ENCODE assay signal across 8 mouse cellular contexts in the genomic region with DNA sequence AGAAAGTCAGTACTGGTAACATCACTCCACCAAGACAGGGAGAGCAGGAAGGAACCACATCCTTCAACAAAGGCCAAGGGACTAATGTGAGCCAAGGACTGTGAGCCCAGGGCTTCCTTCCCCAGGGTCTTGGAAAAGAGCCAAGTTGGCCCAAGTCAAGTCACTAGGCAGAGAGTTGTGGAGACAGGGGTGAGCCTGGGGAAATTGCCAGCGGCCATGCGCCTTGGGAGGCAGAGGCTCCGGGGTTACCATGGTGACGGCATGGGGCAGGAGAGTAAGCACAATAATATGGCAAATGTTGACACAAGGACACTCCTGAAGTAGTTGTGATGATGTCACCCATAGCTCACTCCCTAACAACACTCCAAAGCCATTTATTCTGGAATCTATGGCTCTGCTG. TPM values are rescaled to one million over a fixed set of nuclear protein-coding genes. Genes with fewer than 3 reads are reported as not detected.
A peak's percentile ranks its signal among the peaks of the same experiment; 100 is the strongest.
DNase-seq lines count a peak whose midpoint lies in the region; ATAC-seq lines count a peak whose summit lies in the region.

No protein-coding gene starts in this region.

- no peak overlapping the region for H3K4me2 ChIP-seq in hindbrain, embryonic 14.5 days (replicated peaks)
- H3K4me2 ChIP-seq in neural tube, embryonic 15.5 days = no peak overlapping the region

- H3K27me3 ChIP-seq in hindbrain, embryonic 14.5 days (ENCODE audit: control insufficient read depth, insufficient read depth, low read length) = no peaks in the 10 kb centered on the region
- H3K27me3 ChIP-seq in neural tube, embryonic 15.5 days (replicated peaks) = no peaks in the 10 kb centered on the region

- no peaks in the 10 kb centered on the region for H3K9me3 ChIP-seq in hindbrain, embryonic 14.5 days (ENCODE audit: control insufficient read depth, low read length)
- H3K9me3 ChIP-seq in neural tube, embryonic 15.5 days (replicated peaks) = no peaks in the 10 kb centered on the region

- no peak overlapping the region for H3K4me3 ChIP-seq in hindbrain, embryonic 14.5 days (replicated peaks; ENCODE audit: low read length)
- no peak overlapping the region for H3K4me3 ChIP-seq in neural tube, embryonic 15.5 days (replicated peaks)

- 53% methylated on average over 4 of the region's 4 CpGs for WGBS in hindbrain, embryonic 14.5 days
- WGBS in neural tube, embryonic 15.5 days = 72% methylated on average over 4 of the region's 4 CpGs

- ATAC-seq in hindbrain, embryonic 14.5 days (ENCODE audit: low FRiP score) = peak; percentile 91
- ATAC-seq in neural tube, embryonic 15.5 days (ENCODE audit: low FRiP score) = peak; percentile 63

- H3K36me3 ChIP-seq in hindbrain, embryonic 14.5 days (replicated peaks; ENCODE audit: control insufficient read depth, insufficient read depth) = no peaks in the 10 kb centered on the region
- no peaks in the 10 kb centered on the region for H3K36me3 ChIP-seq in neural tube, embryonic 15.5 days

- no peaks in the 10 kb centered on the region for H3K4me1 ChIP-seq in hindbrain, embryonic 14.5 days (replicated peaks; ENCODE audit: control insufficient read depth, insufficient read depth, low read length)
- H3K4me1 ChIP-seq in neural tube, embryonic 15.5 days = no peaks in the 10 kb centered on the region

- no peak overlapping the region for H3K9ac ChIP-seq in hindbrain, embryonic 14.5 days
- no peak overlapping the region for H3K9ac ChIP-seq in neural tube, embryonic 15.5 days (replicated peaks)

- no peak overlapping the region for H3K27ac ChIP-seq in hindbrain, embryonic 14.5 days
- H3K27ac ChIP-seq in neural tube, embryonic 15.5 days (replicated peaks) = no peak overlapping the region

- peak; percentile 21 to 27 for DNase-seq in frontal cortex, postnatal 10 days (ENCODE audit: low spot score in 2 of 2)
- no peak for DNase-seq in frontal cortex, postnatal 25 days (ENCODE audit: low spot score in 2 of 2)
- DNase-seq in 3134 (ENCODE audit: extremely low read depth, insufficient read length, low spot score) = peak; percentile 61
- peak; percentile 34 for DNase-seq in cerebellum, adult 8-10 months
- DNase-seq in hindbrain, embryonic 14.5 days (ENCODE audit: low spot score) = peak; percentile 40
- DNase-seq in spleen, postnatal 10 days (ENCODE audit: low spot score in 2 of 2) = no peak
- no peak for DNase-seq in thymus, postnatal 36 days

RNA-seq across cellular contexts. Expression of a gene that starts 21.4 kb away (rescaled TPM):
- 4.3 and 4.4 TPM in 2 replicates for polyA plus RNA-seq in hindbrain, embryonic 14.5 days (2014; fragmentation: Nextera tagmentation; extraction: Ambion mirVana)
- 2.5 and 3.9 TPM in 2 replicates for polyA plus RNA-seq in neural tube, embryonic 15.5 days (2015; fragmentation: Nextera tagmentation; extraction: Ambion mirVana)

Comparison
In these comparisons a context has a peak if more than half of its experiments do, and no peak if none do; other contexts are left out.
1. DNase-seq: peak in frontal cortex, postnatal 10 days (2 of 2), 3134 (single experiment), cerebellum, adult 8-10 months (single experiment) and hindbrain, embryonic 14.5 days (single experiment); none in frontal cortex, postnatal 25 days (0 of 2), spleen, postnatal 10 days (0 of 2) and thymus, postnatal 36 days (0 of 2).